Mouse (Mus musculus): Measurements from ENCODE around the gene 6430550D23Rik. TPM values are rescaled to one million over a fixed set of nuclear protein-coding genes. Genes with fewer than 3 reads are reported as not detected.
"Not testable (repeated sequence)": the region's sequence is repeated elsewhere in the genome, so short reads cannot be mapped to it uniquely, and the experiment has no call there.

6430550D23Rik gene
- polyA plus RNA-seq, 1 experiment from 2014 or later = 0.75 TPM

- H3K4me1 ChIP-seq = peaks cover 24% of the 10 kb centered on the region
- peak within 1 kb of the TSS; percentile 93 for H3K27ac ChIP-seq
- under 1% methylated on average over 38 of the region's 38 CpGs for WGBS
- peak within 1 kb of the TSS; percentile 65 for H3K9ac ChIP-seq
- H3K36me3 ChIP-seq = no peaks in the 10 kb centered on the region
- peak within 1 kb of the TSS; percentile 62 for H3K4me2 ChIP-seq
- no peaks in the 10 kb centered on the region for H3K9me3 ChIP-seq (replicated peaks)
- no peaks in the 10 kb centered on the region for H3K27me3 ChIP-seq
- H3K4me3 ChIP-seq (replicated peaks) = peak within 1 kb of the TSS; percentile 62
- peak; percentile 95 for ATAC-seq (replicated peaks; ENCODE audit: low FRiP score)
Measured at GRCm38 (mm10) chr2:155929531-155930442, 78.0 kb downstream of the 6430550D23Rik start, which contains the start of gene Uqcc1. Uqcc1 (minus strand) TSS chr2:155930310.

DNA sequence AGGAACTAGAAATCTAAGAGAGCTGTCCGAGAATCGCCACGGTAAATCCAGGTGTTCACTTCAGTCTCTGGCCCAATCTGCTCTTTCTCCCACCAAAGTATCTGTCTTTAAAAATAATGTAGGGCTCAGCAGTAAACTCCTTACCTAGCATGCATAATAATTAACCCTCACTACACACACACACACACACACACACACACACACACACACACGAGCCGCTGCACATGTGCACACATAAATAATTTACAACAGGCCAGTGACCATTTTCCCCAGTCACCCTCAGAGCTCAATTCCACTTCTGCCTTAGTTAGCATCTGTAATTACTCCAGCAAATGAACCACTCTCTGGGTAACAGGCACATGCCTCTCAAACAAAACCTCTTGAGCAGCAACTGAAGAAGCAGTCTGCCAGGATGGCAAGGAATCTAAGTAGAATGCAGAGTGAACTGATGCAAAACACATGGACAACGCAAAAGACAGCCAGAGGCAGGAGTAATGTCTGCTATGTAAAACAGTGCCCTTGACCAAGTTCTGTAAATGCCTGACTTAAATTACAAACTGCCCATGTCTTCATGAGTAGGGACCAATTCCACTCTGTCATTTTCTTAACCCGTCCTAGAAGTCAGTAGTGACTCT is 78.9 kb downstream of the 6430550D23Rik start:
- Histone ChIP-seq H3K4me1 (peaks cover 24% of the 10 kb centered on the region), H3K27me3 (no peaks in the 10 kb centered on the region), H3K27ac (peak overlapping the region; percentile 93), H3K4me2 (peak overlapping the region; percentile 62), H3K4me3 (replicated peaks) (peak overlapping the region; percentile 62), H3K36me3 (peaks cover 9% of the 10 kb centered on the region), H3K9ac (peak overlapping the region; percentile 65), H3K9me3 (replicated peaks) (no peaks in the 10 kb centered on the region)
- 54% methylated on average over 7 of the region's 7 CpGs for WGBS
- ATAC-seq (replicated peaks; ENCODE audit: low FRiP score) = no peak

- ATAC-seq (replicated peaks; ENCODE audit: low FRiP score) = not testable (repeated sequence)
Measured at GRCm38 (mm10) chr2:155925213-155925612, 82.6 kb downstream of the 6430550D23Rik start.

More at GRCm38 (mm10) chr2:155925213-155925612, 82.6 kb downstream of the 6430550D23Rik start:
- not testable (repeated sequence) for H3K27me3 ChIP-seq; H3K9ac ChIP-seq; H3K27ac ChIP-seq; H3K9me3 ChIP-seq (replicated peaks); H3K4me2 ChIP-seq; H3K4me3 ChIP-seq (replicated peaks)
- Histone ChIP-seq H3K36me3 (peaks cover 25% of the 10 kb centered on the region), H3K4me1 (peaks cover 18% of the 10 kb centered on the region)
- 92% methylated on average over 6 of the region's 6 CpGs for WGBS

Other genes starting within 250 kb of the 6430550D23Rik start
- gene Mmp24, start 232.6 kb downstream of the 6430550D23Rik start, polyA plus RNA-seq (2015; fragmentation: Nextera tagmentation; extraction: Ambion mirVana) = 0.14 and 0.16 TPM in 2 replicates
- gene BC029722, start 188.6 kb downstream of the 6430550D23Rik start, polyA plus RNA-seq (2015; fragmentation: Nextera tagmentation; extraction: Ambion mirVana) = 14.5 and 18.1 TPM in 2 replicates
- 204 and 210 TPM in 2 replicates for gene Eif6, start 181.1 kb downstream of the 6430550D23Rik start, polyA plus RNA-seq (2015; fragmentation: Nextera tagmentation; extraction: Ambion mirVana)
- gene Fam83c, start 173.1 kb downstream of the 6430550D23Rik start, polyA plus RNA-seq (2015; fragmentation: Nextera tagmentation; extraction: Ambion mirVana) = 0.15 and 0.19 TPM in 2 replicates
- 66.6 and 81.7 TPM in 2 replicates for gene Uqcc1, start 77.7 kb downstream of the 6430550D23Rik start, polyA plus RNA-seq (2015; fragmentation: Nextera tagmentation; extraction: Ambion mirVana)
- gene Gm15557, start 67.2 kb downstream of the 6430550D23Rik start, polyA plus RNA-seq (2015; fragmentation: Nextera tagmentation; extraction: Ambion mirVana) = not detected in 2 replicates
- gene Gdf5, start 62.6 kb downstream of the 6430550D23Rik start, polyA plus RNA-seq (2015; fragmentation: Nextera tagmentation; extraction: Ambion mirVana) = 0.51 and 0.84 TPM in 2 replicates
- 21.9 and 24.4 TPM in 2 replicates for gene Cep250, start 51.5 kb downstream of the 6430550D23Rik start, polyA plus RNA-seq (2015; fragmentation: Nextera tagmentation; extraction: Ambion mirVana)
- 212 and 240 TPM in 2 replicates for gene Ergic3, start 68 bp upstream of the 6430550D23Rik start, polyA plus RNA-seq (2015; fragmentation: Nextera tagmentation; extraction: Ambion mirVana)
- gene Fer1l4, start 45.0 kb upstream of the 6430550D23Rik start, polyA plus RNA-seq (2015; fragmentation: Nextera tagmentation; extraction: Ambion mirVana) = 0.08 TPM in 1 of 2 replicates, not detected in the other
- gene Spag4, start 57.2 kb upstream of the 6430550D23Rik start, polyA plus RNA-seq (2015; fragmentation: Nextera tagmentation; extraction: Ambion mirVana) = 3.6 and 4.1 TPM in 2 replicates
- 69.6 and 71.2 TPM in 2 replicates for gene Cpne1, start 104.0 kb upstream of the 6430550D23Rik start, polyA plus RNA-seq (2015; fragmentation: Nextera tagmentation; extraction: Ambion mirVana)
- 30.5 and 32.8 TPM in 2 replicates for gene Rbm12, start 104.0 kb upstream of the 6430550D23Rik start, polyA plus RNA-seq (2015; fragmentation: Nextera tagmentation; extraction: Ambion mirVana)
- 18.1 and 19.4 TPM in 2 replicates for gene Gm28036, start 119.1 kb upstream of the 6430550D23Rik start, polyA plus RNA-seq (2015; fragmentation: Nextera tagmentation; extraction: Ambion mirVana)
- gene Romo1, start 136.1 kb upstream of the 6430550D23Rik start, polyA plus RNA-seq (2015; fragmentation: Nextera tagmentation; extraction: Ambion mirVana) = 406 and 428 TPM in 2 replicates
- 47.7 and 50.2 TPM in 2 replicates for gene Nfs1, start 136.2 kb upstream of the 6430550D23Rik start, polyA plus RNA-seq (2015; fragmentation: Nextera tagmentation; extraction: Ambion mirVana)
- 653 and 664 TPM in 2 replicates for gene Rbm39, start 172.3 kb upstream of the 6430550D23Rik start, polyA plus RNA-seq (2015; fragmentation: Nextera tagmentation; extraction: Ambion mirVana)
- 78.4 and 79.3 TPM in 2 replicates for gene Phf20, start 188.5 kb upstream of the 6430550D23Rik start, polyA plus RNA-seq (2015; fragmentation: Nextera tagmentation; extraction: Ambion mirVana)

Data from kidney, embryonic 15.5 days (tissue).